Mouse (Mus musculus): ENCODE results near the gene Sox5. TPM values are rescaled to one million over a fixed set of nuclear protein-coding genes. Genes with fewer than 3 reads are reported as not detected.

Gene Sox5
- total and polyA plus RNA-seq, 3 experiments, result 0.08 to 0.47 (median 0.46) TPM

GRCm38 (mm10) chr6:144598324-144598973 is 183.3 kb downstream of the Sox5 start:
- H3K9me3 ChIP-seq (replicated peaks; ENCODE audit: low read length), result no peaks in the 10 kb centered on the region
- dilution Hi-C loops (cut with MboI; ENCODE audit: extremely low pct_ligation_motif_present, extremely low pct_unique_long_range_greater_than_20kb, low sequenced_read_pairs) (no loop called here), in situ Hi-C loops (cut with MboI; ENCODE audit: low pct_ligation_motif_present, low pct_unique_long_range_greater_than_20kb, low sequenced_read_pairs) (no loop called here)
- H3K27ac ChIP-seq (ENCODE audit: insufficient read depth, low read depth), result no peak overlapping the region
- no peaks in the 10 kb centered on the region for H3K36me3 ChIP-seq (replicated peaks in 1 of 2; ENCODE audit: control insufficient read depth in 1 of 2, insufficient read depth in 1 of 2, low read length in 1 of 2)
- no peak overlapping the region for H3K4me2 ChIP-seq (ENCODE audit: insufficient read depth, low read depth, poor library complexity, severe bottlenecking)
- H3K4me1 ChIP-seq (ENCODE audit: control insufficient read depth in 1 of 2, insufficient read depth in 2 of 2), result peaks cover 0 to 6% of the 10 kb centered on the region in 2 experiments; a peak in 1 of 4 replicates
- H3K27me3 ChIP-seq (replicated peaks), result no peaks in the 10 kb centered on the region
- DNase-seq (ENCODE audit: extremely low read depth), result no peak
- H3K4me3 ChIP-seq (replicated peaks in 1 of 3; ENCODE audit: low read depth in 2 of 3, low read length in 2 of 3, poor library complexity in 1 of 3), result no peak overlapping the region
- no peak overlapping the region for H3K9ac ChIP-seq (ENCODE audit: insufficient read depth, low read depth)
- no peaks in the 10 kb centered on the region for H3K79me2 ChIP-seq (replicated peaks; ENCODE audit: control insufficient read depth, extremely low read depth, insufficient read depth, poor library complexity, severe bottlenecking)
- TF ChIP-seq ZKSCAN1 (IDR thresholded peaks at IDR 0.05; ENCODE audit: borderline replicate concordance, low read depth, low read length) (no peak), MEF2A (IDR thresholded peaks at IDR 0.05; ENCODE audit: borderline replicate concordance, low read depth, low read length) (no peak), CHD1 (IDR thresholded peaks at IDR 0.05; ENCODE audit: low read depth, low read length) (no peak), JUND (conservative IDR thresholded peaks at IDR 0.05; ENCODE audit: low read depth, low read length) (no peak), ZMIZ1 (IDR thresholded peaks at IDR 0.05; ENCODE audit: low read depth, low read length) (no peak), EP300 (IDR thresholded peaks at IDR 0.05; ENCODE audit: low read length) (no peak), USF1 (IDR thresholded peaks at IDR 0.05; ENCODE audit: low read depth, low read length) (no peak), CTCF (conservative IDR thresholded peaks at IDR 0.05 in 1 of 2, IDR thresholded peaks at IDR 0.05 in 1 of 2; ENCODE audit: low read depth in 2 of 2, low read length in 2 of 2) (no peak), POLR2AphosphoS2 (IDR thresholded peaks at IDR 0.05; ENCODE audit: low read depth, low read length) (no peak)

GRCm38 (mm10) chr6:144596536-144597210 is 185.1 kb downstream of the Sox5 start:
- no peaks in the 10 kb centered on the region for H3K79me2 ChIP-seq (replicated peaks; ENCODE audit: control insufficient read depth, extremely low read depth, insufficient read depth, poor library complexity, severe bottlenecking)
- no peaks in the 10 kb centered on the region for H3K4me1 ChIP-seq (ENCODE audit: control insufficient read depth in 1 of 2, insufficient read depth in 2 of 2)
- no peaks in the 10 kb centered on the region for H3K27me3 ChIP-seq (replicated peaks)
- DNase-seq (ENCODE audit: extremely low read depth), result no peak
- H3K27ac ChIP-seq (ENCODE audit: insufficient read depth, low read depth), result no peak overlapping the region
- no peaks in the 10 kb centered on the region for H3K9me3 ChIP-seq (replicated peaks; ENCODE audit: low read length)
- dilution Hi-C loops (cut with MboI; ENCODE audit: extremely low pct_ligation_motif_present, extremely low pct_unique_long_range_greater_than_20kb, low sequenced_read_pairs), result no loop called here
- no peak overlapping the region for H3K9ac ChIP-seq (ENCODE audit: insufficient read depth, low read depth)
- TF ChIP-seq GABPA (IDR thresholded peaks at IDR 0.05; ENCODE audit: insufficient replicate concordance, low read depth, low read length) (no peak), POLR2A (IDR thresholded peaks at IDR 0.05; ENCODE audit: low read depth, low read length) (no peak), IRF4 (IDR thresholded peaks at IDR 0.05; ENCODE audit: low read depth, low read length) (no peak), TBP (conservative IDR thresholded peaks at IDR 0.05; ENCODE audit: low read depth, low read length) (no peak), ZC3H11A (IDR thresholded peaks at IDR 0.05; ENCODE audit: low read depth, low read length) (no peak), BHLHE40 (IDR thresholded peaks at IDR 0.05; ENCODE audit: low read depth, low read length) (no peak), MAX (IDR thresholded peaks at IDR 0.05; ENCODE audit: low read length) (no peak), USF2 (conservative IDR thresholded peaks at IDR 0.05; ENCODE audit: low read depth, low read length) (no peak), MEF2A (IDR thresholded peaks at IDR 0.05; ENCODE audit: borderline replicate concordance, low read depth, low read length) (no peak), MAZ (IDR thresholded peaks at IDR 0.05; ENCODE audit: low read depth, low read length) (no peak), USF1 (IDR thresholded peaks at IDR 0.05; ENCODE audit: low read depth, low read length) (no peak), PAX5 (IDR thresholded peaks at IDR 0.05; ENCODE audit: low read length) (no peak), E2F4 (IDR thresholded peaks at IDR 0.05; ENCODE audit: insufficient replicate concordance, low read depth, low read length) (no peak), CHD1 (IDR thresholded peaks at IDR 0.05; ENCODE audit: low read depth, low read length) (no peak), ZKSCAN1 (IDR thresholded peaks at IDR 0.05; ENCODE audit: borderline replicate concordance, low read depth, low read length) (no peak)
- no peak overlapping the region for H3K4me2 ChIP-seq (ENCODE audit: insufficient read depth, low read depth, poor library complexity, severe bottlenecking)
- no peak overlapping the region for H3K4me3 ChIP-seq (replicated peaks in 1 of 3; ENCODE audit: low read depth in 2 of 3, low read length in 2 of 3, poor library complexity in 1 of 3)
- H3K36me3 ChIP-seq (replicated peaks in 1 of 2; ENCODE audit: control insufficient read depth in 1 of 2, insufficient read depth in 1 of 2, low read length in 1 of 2), result no peaks in the 10 kb centered on the region
- in situ Hi-C loops (cut with MboI; ENCODE audit: low pct_ligation_motif_present, low pct_unique_long_range_greater_than_20kb, low sequenced_read_pairs), result no loop called here

Data from CH12.LX (cell line).